Mouse (Mus musculus) fibroblast of lung, adult 2 months (primary cell): ENCODE measurements at regions not wholly inside any gene's neighbourhood (a gene's known extent, or its start where the extent isn't known, plus 50 kb on each side); places are given as distances from the start of the nearest gene placed in this dataset.

Source experiments
- DNase-seq: peaks from one replicate; pipeline ENCODE4 v3.0.0-alpha.2; 2011; ENCODE audit warnings: low read depth

- no peak for DNase-seq
Measured at GRCm38 (mm10) chr4:30583417-30583816, 1380.5 kb upstream of the Map3k7 start.

GRCm38 (mm10) chr4:30608858-30609257 lies 1355.0 kb upstream of the Map3k7 start:
- DNase-seq = no peak

GRCm38 (mm10) chr4:30609795-30610194 lies 1354.1 kb upstream of the Map3k7 start:
- DNase-seq = no peak

- DNase-seq = peak; percentile 40
Measured at GRCm38 (mm10) chr4:30610454-30610853, 1353.4 kb upstream of the Map3k7 start.
